Mouse (Mus musculus) embryo, embryonic 10.5 days (tissue): ENCODE measurements around the gene Ampd3.

Experiments used
- DNase-seq: peaks from one replicate; pipeline ENCODE4 v3.0.0-alpha.2; 2015; ENCODE audit warnings: low spot score

Ampd3 gene

DNA sequence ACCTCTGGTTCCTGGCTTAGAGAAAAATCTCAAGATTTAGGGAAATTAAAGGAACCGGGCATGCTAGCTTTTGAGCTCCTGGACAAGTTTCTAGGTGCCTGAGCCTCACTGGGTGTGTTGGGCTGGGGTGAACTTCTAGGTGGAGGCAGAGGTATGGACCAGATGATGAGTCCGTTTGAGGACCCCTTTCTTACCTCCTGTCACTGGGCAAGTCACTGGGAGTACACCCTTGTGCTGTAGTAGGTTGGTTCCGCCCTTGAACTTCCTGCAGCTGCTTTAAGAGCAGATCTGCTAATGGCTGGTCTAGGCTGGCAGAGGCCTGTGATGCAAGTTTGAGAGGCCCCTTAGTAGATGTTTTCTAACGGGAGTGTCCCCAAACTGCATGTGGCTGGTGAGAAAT is 1.1 kb downstream of the Ampd3 start:
- no peak for DNase-seq

DNA sequence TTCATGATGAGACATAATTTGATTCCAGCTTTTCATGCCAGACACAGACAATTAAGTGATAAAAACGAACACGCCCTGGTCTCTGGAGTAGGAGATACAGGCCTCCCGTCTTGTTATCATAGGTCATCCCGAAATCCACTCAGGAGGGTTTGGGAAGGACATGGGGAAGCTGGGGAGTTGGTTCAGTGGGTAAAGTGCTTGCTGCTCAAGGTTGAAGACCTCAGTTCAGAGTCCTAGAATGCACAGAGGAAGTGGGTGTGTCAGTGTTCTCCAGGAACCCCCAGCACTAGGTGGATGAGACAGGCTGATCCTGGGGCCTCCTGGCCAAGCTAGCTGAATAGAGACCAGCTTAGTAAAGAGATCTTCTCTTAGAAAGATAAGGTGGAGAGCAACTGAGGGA is 2.9 kb downstream of the Ampd3 start:
- DNase-seq = no peak

DNA sequence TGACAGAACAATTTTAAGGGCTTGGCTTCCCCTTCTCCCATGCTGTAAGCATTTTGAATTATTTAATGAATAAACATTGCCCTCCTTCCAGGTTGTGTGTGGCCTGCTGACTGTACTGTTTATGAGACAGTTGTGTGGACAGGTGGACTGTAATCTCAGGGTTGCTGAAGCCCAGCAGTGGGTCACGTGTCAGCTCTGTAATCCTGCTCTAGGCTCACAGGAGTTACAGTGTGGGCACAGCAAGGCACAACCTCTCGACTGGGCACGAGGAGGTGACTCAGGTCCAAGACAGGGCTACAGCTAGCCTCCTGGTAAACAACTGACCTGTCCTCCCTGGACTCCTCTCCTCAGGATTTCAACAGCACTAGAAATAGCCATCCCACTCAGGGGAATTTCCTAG is 4.3 kb downstream of the Ampd3 start:
- no peak for DNase-seq

DNA sequence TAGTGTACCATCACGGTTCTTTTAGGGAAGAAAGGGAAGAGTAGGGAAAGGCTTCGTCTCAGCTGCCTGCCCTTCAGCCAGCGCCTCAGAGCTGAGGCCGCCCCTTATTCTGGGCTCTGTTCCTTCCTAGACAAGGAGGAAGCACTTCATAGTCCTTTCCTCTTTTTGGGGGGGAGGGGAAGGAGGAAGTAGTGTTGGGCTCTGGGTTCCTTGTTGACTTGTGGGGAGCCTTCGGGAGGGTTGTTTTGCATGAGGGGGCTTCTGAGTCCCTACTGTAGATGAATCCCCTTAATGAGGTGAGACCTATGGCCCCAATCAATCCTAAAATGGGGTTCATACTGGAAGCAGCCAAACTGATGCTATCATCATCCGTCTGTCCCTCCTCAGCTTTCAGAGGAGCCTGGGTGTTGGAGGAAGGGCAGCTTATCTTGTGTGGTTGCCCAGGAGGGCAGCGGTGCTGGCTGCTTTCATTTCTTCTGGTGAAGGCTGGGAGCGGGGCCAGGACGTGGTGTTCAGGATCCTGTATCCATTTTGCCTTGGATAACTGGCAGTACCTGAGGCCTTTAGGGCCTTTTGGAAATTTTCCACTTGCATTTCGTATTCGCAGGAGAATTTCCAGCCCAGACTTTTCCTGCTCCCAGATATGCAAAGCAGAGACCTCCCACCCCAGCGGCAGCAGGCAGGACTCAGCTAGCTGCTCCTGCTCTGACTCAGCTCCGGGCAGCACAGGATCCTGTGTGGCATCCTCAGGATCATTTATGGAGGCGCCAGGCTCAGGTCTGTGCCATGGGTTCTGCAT is 5.4 kb downstream of the Ampd3 start:
- no peak for DNase-seq

DNA sequence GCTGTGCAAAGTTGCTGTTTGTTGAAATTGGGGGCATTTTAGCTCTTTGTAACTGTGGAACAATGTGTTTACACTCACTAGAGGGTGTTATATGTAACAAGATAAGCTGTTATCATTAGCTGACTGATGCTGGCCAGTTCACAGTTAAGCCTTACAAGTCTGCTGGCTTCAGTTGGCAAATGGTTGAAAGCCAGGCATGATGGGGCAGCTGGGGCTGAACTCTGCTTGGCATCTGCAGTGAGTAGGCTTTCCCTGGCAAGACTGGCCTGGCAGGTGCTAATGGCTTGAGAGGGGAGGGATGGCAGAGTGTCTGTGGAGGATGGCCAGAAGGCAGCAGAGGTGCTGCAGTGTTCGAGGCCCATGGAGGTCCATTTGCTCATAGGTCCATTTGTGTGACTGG is 6.1 kb downstream of the Ampd3 start:
- DNase-seq = no peak

DNA sequence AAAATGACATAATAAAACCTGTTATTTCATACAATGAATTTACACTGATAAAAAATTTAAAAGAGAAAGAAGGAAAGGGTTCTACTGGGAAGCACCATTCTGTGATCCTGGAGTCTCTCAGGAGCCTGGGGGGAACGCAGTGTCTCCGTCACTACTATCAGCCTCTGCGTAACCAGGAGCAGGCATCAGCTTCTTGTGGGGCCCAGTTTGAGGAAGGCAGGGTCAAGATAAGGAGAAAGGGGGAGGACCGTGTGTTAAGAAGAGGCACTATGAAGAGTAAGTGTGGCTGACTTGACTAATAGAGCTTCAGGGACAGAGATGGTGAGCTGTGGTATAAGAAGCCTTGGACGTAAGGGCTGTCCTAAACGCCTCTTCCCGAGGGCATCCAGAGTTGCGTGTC is 6.7 kb downstream of the Ampd3 start:
- DNase-seq = no peak

DNA sequence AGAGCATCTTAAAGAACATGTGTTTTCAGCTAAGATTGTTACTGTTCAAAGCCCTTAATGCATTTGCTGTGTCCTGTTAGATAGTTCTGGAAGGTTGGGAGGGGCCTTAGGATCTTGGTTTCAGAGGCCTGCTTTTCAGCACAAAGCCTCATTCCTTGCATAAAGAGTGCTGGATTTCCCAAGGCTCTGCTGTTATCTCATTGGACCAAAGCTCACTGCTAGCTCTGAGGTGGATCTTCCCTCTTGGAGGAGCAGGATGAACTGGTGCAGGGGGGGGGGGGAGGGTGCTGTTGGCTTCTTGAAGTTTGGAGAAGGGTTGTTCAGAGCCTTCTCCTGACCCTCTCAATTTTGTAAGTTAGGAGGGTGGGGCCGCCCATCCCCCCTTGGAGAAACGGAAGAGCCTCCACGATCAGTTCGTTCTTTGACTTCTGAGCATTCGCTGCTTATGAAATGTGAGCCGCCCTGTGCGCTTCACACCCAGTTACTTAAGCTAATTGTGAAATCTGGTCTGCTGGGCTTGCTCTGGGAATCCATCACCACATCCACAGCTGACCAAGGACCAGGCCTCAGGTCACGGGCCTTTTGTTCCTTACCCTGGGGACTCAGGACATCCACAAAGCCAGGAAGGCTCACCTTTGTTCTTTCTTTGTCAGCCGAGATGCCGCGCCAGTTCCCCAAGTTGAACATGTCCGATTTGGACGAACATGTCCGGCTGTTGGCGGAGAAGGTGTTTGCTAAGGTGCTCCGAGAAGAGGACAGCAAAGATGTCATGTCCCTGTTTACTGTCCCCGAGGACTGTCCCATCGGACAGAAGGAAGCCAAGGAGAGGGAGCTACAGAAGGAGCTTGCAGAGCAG is 9.4 kb downstream of the Ampd3 start:
- no peak for DNase-seq

DNA sequence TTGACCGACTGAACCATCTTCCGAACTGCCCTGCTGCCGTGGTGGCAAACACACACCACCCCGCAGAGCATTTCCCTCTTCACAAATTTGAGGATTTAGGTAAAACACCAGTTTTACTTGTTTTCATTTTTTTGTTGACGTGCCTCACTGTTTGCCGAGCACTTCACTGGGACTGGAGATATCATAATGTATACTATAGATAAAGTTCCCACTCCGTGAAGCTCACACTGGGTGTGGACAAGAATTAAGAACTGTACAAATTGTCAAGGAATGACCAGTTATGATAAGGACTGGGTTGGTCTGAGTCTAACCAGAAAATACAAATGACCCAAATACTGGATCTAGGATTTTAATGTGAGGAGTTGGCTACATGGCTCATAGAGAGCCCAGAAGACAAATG is 10.9 kb downstream of the Ampd3 start:
- no peak for DNase-seq

DNA sequence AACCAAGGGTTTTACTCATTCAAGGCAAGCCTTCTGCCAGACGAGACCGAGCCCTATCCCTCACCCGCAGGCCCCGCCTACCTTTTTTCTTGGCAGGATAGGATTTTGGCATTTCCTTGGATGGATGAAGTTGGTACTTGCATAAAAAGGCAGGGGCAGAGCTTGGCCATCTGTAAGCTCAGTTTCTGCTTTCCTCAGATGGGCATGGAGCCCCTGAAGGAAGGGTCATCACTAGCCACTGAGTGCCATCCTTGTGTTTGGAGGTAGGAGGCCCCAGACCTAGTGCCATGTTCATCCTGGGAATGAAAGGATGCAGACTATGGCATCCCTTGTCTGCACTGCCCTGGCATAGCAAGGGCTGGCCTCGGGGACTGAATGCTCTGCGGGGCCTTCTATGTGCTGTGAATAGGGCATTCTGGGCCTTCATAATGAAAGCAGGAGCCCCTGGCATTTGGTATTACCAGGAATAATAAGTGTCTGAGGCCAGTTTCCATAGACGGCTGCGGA is 11.7 kb downstream of the Ampd3 start:
- DNase-seq = no peak

DNA sequence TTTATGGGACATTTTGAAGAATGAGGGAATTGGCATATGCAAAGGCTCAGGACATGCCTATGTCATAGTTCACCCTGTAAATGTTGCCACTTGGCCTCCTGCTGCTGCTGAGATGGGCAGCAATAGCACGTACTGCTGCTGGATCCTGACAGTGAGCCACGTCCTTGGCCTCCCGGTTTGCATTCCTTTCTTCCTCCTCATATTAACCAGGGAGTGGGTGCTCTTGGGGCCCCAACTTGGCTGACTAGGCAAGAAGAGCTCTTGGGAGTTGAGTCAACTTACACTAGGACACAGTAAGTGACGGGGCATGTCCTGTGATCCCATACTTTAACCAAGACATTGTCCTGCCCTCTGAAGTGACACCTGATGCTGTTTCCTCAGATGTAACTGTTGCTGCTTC is 12.5 kb downstream of the Ampd3 start:
- no peak for DNase-seq

DNA sequence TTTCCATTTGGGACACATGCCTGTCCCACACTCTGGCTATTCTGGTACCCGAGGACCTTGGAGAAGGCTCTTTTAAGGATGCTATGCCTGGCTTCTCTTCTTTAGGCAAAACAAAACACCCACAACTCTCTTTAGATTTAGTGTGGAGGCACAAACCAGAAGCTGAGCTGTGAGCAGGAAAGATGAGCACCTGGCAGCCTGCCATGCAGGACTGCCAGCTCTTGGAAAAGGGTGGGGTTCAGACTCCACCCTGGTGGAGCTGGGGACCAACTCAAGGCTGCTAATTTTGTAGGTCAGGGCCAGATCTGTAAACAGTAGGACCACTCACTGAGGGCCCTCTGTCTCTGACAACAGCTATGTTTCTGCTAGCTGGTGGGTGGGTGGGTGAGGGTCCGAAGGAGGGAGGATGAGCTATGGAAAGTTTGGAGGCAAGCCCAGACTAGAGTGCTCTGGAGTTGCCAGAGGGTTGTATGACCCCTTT is 13.3 kb downstream of the Ampd3 start:
- no peak for DNase-seq

DNA sequence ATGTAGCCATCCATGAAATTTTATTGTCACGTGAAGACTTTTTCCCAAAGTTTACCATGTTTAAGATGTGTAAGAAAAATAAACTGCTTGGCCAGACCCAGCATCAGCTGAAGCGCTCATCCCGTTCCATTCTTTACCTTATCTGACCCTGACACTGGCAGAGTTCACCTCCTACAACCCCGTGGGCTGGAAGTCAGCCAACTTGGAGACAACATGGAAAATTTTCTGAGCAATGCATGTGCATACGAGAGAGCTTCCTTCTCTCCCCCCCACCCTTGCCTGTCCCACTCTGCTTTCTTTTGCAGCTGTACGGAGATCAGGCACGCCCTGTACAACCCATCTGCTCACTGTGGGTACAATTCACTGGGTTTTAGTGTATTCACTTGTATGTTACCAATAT is 14.1 kb downstream of the Ampd3 start:
- DNase-seq = no peak

DNA sequence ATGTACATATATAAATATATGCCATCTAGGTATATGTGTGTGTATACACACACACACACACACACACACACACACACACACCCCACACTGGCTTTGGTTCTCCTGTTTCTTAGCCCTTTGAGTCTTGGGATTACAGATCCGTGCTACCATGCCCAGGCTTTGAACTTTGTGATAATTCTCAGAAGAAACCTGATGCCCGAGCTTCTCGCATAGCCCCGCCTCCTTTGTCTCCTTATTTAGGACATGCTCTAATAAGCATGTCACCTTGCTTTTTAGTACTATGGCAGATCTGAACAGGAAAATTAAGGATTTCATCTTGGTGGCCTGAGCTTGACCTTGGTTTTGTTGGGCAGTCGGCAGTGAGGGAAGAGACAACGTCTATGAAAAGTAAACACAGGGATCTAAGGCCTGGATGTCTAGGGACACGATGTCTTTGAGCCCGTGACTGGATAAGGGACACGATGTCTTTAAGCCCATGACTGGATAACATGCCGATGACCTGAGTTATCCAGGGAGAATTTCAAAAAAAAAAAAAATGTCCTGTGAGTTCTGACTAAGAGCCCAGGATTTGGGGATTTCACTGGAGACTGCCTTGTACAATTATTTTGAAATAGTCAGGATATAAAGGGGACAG is 15.0 kb downstream of the Ampd3 start:
- DNase-seq = peak; percentile 50

DNA sequence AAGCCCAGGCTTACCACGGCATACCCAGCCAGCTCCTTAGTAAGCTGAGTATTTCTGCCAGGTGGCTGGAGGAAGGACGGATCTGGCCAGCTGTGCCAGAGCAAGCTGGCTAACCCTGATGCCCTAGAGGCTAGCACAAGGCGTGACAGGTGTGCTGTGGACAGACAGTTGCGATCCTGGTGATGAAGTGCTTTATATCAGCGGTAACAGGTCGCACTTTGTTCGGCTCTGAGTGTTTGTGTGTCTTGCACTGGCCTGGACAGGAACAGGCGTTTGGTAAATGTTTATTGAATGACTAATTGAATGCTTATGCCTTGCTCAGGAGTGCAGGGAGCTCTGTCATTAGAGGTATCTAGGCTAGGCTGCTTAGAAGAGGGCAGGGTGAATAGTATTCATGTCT is 17.0 kb downstream of the Ampd3 start:
- no peak for DNase-seq

DNA sequence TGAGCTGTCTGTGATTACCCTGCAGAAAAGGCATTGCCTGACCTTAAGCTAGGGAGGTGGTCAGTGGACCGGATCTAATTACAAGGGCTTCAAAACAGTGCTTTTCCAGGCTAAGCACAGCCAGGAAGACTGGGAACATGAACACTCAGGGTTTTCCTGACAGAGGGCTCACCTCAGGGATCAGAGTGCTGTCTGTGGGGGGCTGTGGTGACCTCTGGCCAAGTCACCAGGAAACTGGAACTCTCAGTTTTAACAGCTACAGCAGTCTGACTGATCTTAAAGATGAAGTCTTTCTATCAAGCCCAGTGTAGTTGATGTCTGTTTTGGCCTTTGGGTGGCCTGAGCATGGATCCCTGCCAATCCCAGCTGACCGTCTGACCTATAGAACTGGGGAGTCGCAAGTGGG is 17.7 kb downstream of the Ampd3 start:
- DNase-seq = no peak

DNA sequence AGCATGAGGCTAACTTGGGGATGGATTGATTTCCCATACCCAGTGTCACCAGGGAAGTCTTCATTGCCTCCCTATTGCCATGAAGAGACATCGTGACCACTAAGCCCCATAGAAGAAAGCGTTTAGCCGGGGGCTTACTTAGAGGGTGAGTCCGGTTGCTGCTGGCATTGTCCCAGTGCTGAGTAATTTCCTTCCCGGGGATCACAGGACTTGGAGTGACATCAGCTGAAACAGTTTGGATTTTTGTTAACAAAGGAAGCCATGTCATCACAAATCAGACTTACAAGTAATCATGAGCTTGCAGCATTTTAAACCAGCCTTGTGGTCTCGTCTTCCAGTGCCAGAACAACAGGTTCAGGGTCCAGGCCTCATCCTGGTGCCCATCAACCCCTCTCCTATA is 19.3 kb downstream of the Ampd3 start:
- DNase-seq = no peak

DNA sequence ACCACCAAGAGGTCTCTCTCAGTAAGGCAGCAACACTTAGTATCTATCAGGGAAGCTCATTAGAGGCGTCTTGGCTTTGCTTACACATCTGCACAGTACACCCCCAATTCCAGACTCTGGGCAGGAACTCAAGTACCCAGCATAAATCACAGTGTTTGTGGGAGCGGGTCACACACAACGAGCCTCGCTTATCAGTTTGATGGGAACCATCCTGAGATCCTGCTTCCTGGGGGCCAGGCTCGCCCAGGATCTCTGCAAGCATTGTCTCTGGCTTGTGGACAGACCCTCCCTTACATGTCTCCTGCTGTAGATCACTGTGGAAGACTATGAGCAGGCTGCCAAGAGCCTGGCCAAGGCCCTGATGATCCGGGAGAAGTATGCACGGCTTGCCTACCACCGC is 22.9 kb downstream of the Ampd3 start:
- no peak for DNase-seq

DNA sequence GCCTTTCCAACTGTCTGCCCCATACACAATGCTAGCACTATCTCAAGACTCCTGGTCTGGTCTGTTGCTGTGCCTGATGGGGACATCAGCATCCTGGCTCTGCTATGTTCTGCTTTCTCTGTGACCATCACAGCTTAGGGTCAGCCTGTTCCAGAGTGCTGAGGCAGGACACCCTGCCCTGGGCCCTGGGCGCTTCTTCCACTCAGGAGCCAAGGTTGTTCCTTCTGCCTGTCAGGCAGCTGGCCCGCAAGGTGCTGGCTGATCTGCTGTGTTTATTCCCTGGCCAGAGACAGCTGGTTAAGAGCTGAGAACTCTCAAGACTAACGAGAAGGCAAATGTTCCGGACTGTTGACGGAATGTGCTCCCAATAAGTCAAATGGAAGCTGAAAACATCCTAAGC is 24.2 kb downstream of the Ampd3 start:
- DNase-seq = no peak

DNA sequence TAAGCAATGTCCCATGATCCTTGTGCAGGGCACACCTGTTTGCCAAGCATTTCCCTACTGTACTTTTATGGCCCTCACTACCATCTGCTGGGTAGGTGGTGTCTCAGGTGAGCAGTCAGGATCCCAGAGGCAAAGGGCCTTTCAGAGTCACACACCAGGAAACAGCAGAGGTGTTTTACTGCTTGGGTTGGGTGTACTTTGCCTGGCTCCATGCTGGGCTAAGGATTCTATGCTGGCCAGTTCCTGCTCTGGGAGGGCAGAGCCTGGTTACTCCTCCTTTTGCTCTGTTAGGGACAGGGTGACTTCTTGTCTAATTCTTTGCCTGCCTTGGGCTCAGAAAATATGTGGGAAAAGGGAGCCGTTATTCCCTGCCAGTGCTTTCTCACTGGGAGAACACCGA is 24.8 kb downstream of the Ampd3 start:
- DNase-seq = no peak

DNA sequence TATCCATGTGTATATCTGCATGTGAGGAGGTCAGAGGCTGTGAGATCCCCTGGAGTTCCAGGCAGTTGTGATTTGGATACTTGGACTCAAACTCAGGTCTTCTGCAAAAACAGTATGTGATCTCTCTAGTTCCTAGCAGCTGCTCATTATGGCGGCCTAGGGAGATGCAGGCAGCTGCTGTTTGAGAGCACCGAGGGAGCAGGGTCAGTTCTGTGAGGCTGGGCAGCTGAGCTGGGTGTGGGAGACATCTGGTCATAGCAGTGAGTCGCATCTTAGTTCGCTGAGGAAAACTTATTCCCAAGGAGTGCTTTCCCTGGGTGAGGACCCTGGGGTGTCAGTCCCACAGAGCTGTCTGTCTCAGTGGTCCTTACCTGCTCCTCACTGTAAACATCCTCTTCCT is 26.7 kb downstream of the Ampd3 start:
- no peak for DNase-seq

DNA sequence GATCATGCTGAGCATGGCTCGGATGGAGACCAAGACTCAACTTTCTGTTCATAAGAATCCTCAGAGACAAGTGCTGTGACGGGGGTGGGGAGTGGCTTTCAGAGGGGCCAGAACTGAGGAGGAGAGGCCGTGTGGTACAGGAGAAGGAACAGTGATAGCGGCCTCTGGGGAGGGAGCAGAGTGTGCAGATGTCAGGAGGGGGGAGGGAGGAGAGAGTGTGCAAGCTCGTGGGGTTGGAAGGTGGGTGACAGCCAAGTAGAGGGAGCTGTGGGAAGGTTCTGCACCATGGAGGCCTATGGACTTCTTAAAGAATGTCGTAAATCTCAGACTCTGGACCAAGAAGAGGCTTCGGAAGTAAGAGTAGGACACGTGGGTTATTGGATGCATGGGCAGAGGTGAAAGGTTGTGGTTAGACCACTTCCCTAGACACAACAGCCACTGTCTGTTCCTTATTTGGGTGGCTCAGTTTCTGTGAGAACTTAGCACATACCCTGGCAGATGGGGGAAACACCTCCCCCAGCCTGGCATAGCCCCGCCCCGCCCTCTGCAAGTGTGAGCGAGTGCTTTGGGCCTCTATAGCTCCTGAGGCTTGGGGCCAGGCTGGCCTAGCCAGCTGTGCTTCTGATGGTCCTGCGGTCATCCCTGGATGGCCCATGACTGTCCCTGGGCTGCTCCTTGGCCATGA is 28.5 kb downstream of the Ampd3 start:
- no peak for DNase-seq
